Mouse (Mus musculus): ENCODE results near the gene Fryl. TPM values are rescaled to one million over a fixed set of nuclear protein-coding genes. Genes with fewer than 3 reads are reported as not detected.

The Fryl gene
- 281 TPM for total RNA-seq (2023)

DNA sequence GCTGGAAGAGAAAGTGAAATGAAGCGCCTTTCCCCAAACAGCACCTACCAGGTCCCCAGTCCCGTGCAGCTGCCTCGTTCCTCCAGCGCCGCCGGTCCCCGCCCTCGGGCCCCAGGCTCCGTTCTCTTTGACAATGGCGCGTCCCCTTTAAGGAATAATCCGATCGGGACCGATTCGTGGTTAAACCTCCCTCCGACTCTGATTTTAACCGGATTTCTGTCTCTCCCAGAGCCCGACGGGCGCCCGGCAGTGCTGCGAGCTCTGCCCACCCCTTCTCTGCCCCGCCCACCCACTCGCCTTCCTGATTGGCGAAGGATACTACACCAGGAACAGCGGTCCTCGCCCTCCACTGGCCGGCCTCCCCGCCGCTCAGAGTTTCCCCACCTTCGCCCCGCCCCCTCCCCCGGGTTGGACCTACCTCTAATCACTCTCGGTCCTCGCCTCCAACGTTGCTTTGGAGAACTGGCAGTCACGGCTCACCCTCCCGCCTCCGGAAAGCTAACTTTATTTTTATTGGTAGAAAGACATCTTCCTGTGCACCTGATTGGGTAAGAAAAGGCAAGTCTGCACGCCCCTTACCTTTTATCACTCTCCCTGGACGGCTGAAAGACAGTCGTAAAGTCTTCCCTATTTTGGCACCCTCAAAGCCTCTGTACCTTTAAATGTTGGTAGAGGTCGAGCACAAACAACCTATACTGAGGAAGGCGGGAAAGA, at the start of gene Fryl:
Gene Fryl (minus strand): TSS at position 268 of the 714 bp plus-strand sequence.

GRCm38 (mm10) chr5:73292502-73293457, 36.4 kb upstream of the Fryl start, which contains the start of gene Ociad1:
Gene Ociad1 (plus strand): TSS chr5:73292784.

DNA sequence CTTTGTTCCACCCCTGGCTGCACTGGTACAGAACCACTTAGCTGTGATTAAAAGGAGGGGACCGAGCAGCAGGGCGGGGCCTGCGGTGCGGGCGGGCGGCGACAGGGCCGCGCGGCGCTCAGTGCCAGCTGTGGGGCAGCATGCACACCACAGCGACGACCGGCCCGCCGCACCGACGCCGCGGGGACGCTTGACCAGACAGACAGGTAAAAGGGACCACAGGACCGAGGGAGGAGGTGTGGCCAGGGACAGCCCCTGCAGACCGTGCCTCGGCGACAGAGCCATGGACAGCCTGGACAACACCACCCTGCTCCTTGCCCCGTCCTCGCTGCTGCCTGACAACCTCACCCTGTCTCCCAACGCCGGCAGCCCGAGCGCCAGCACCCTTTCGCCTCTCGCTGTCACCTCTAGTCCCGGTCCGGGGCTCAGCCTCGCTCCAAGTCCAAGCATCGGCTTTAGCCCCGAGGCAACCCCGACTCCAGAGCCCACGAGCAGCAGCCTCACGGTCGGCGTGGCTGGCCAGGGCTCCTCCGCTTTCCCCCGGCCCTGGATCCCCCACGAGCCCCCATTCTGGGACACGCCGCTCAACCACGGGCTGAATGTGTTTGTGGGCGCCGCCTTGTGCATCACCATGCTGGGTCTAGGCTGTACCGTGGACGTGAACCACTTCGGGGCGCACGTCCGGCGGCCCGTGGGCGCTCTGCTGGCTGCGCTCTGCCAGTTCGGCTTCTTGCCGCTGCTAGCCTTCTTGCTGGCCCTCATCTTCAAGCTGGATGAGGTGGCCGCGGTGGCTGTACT, 249.4 kb downstream of the Fryl start, which contains the start of gene Slc10a4:
Gene Slc10a4 (plus strand): TSS at position 100 of the 798 bp plus-strand sequence.

GRCm38 (mm10) chr5:72974602-72975001, 281.8 kb downstream of the Fryl start, which contains the start of gene Gm10135:
Gene Gm10135 (minus strand): TSS chr5:72974702.

Other genes starting within 250 kb of the Fryl start
- gene Slc10a4, start 249.7 kb downstream of the Fryl start, total RNA-seq (2023): not detected
- gene Ociad1, start 36.2 kb upstream of the Fryl start, total RNA-seq (2023): 183 TPM
- not detected for gene Ociad2, start 84.4 kb upstream of the Fryl start, total RNA-seq (2023)
- not detected for gene Cwh43, start 149.5 kb upstream of the Fryl start, total RNA-seq (2023)
- gene Dcun1d4, start 224.4 kb upstream of the Fryl start, total RNA-seq (2023): 14.0 TPM